Mouse (Mus musculus): ENCODE data around the gene Fuca1. TPM values are rescaled to one million over a fixed set of nuclear protein-coding genes. Genes with fewer than 3 reads are reported as not detected.

Fuca1 gene
- total and polyA plus RNA-seq, 2 experiments from 2014 or later: 33.2 to 67.7 TPM

DNA sequence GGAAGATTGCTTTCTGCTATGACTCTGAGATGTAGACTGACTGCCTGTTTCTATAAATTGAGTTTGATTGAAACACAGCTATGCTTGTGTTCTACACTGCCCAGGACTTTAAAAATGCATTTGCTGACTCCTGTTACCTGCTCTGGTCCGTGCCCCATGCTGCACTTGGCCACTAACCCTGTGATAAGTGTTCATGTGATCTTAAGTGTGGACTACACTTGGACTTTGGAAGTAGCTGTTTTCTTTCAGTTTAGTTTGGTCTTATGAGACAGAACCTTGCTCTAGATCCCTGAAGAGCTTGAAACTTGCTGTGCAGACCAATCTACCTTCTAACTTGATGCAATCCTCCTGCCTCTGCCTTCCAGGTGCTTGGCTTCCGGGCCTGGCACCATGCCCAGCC lies 3.9 kb downstream of the Fuca1 start:
- 89% methylated on average over 2 of the region's 2 CpGs for WGBS
- no peaks in the 10 kb centered on the region for H3K9me3 ChIP-seq (ENCODE audit: low read length)
- no peaks in the 10 kb centered on the region; the same call in 1 of the 2 replicates for H3K36me3 ChIP-seq (ENCODE audit: insufficient read depth)
- no peak overlapping the region for H3K4me2 ChIP-seq (ENCODE audit: low read depth)
- H3K4me1 ChIP-seq (ENCODE audit: insufficient read depth): peaks cover 7% of the 10 kb centered on the region; the same call in 1 of the 2 replicates
- DNase-seq (no peak), ATAC-seq (no peak)
- no peak for TF ChIP-seq CTCF (IDR thresholded peaks at IDR 0.05; ENCODE audit: low read depth)
- no peak overlapping the region for H3K9ac ChIP-seq
- no peak overlapping the region for H3K27ac ChIP-seq (ENCODE audit: low read depth, low read length)
- no peak overlapping the region for H3K4me3 ChIP-seq (ENCODE audit: low read depth, low read length)
- no peaks in the 10 kb centered on the region for H3K27me3 ChIP-seq (ENCODE audit: insufficient read depth, low read length)

DNA sequence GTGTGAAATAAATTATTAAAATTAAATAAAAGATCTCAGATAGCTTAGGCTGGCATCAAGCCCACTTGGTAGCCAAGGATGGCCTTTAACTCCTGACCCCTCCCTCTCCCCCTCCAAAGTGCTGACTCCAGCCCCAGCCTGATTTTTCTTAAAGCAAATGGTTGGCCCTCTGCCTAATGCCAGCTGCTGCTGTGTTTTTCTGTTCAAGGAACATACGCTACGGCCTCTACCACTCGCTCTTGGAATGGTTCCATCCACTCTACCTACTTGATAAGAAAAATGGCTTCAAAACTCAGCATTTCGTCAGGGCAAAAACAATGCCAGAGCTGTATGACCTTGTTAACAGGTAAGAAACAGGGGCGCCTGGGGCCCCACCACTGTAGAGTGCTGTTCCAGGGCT lies 4.8 kb downstream of the Fuca1 start:
- 78% methylated on average over 5 of the region's 5 CpGs for whole genome bisulfite sequencing
- no peak overlapping the region for H3K27ac ChIP-seq (ENCODE audit: low read depth, low read length)

GRCm38 (mm10) chr4:135926195-135926808 lies 5.8 kb downstream of the Fuca1 start:
- H3K4me2 ChIP-seq (ENCODE audit: low read depth): no peak overlapping the region
- no peak for TF ChIP-seq CTCF (IDR thresholded peaks at IDR 0.05; ENCODE audit: low read depth)
- no peak overlapping the region for H3K4me3 ChIP-seq (ENCODE audit: low read depth, low read length)
- H3K9me3 ChIP-seq (ENCODE audit: low read length): no peaks in the 10 kb centered on the region
- no peak overlapping the region for H3K27ac ChIP-seq (ENCODE audit: low read depth, low read length)
- no peak for ATAC-seq
- no peak for DNase-seq
- 91% methylated on average over 10 of the region's 10 CpGs for WGBS
- H3K4me1 ChIP-seq (ENCODE audit: insufficient read depth): peaks cover 6% of the 10 kb centered on the region; the same call in 1 of the 2 replicates
- no peaks in the 10 kb centered on the region for H3K27me3 ChIP-seq (ENCODE audit: insufficient read depth, low read length)
- H3K36me3 ChIP-seq (ENCODE audit: insufficient read depth): peaks cover 5% of the 10 kb centered on the region
- no peak overlapping the region for H3K9ac ChIP-seq

More for the DNA sequence above, 4.8 kb downstream of the Fuca1 start:
- Histone ChIP-seq H3K4me2 (ENCODE audit: low read depth) (no peak overlapping the region), H3K36me3 (ENCODE audit: insufficient read depth) (peaks cover 3% of the 10 kb centered on the region), H3K27me3 (ENCODE audit: insufficient read depth, low read length) (no peaks in the 10 kb centered on the region), H3K9ac (no peak overlapping the region), H3K9me3 (ENCODE audit: low read length) (no peaks in the 10 kb centered on the region), H3K4me1 (ENCODE audit: insufficient read depth) (peaks cover 7% of the 10 kb centered on the region; the same call in 1 of the 2 replicates), H3K4me3 (ENCODE audit: low read depth, low read length) (no peak overlapping the region)
- DNase-seq (no peak), ATAC-seq (no peak)
- no peak for TF ChIP-seq CTCF (IDR thresholded peaks at IDR 0.05; ENCODE audit: low read depth)

- WGBS: 98% methylated on average over 3 of the region's 3 CpGs
- Histone ChIP-seq H3K4me3 (ENCODE audit: low read depth, low read length) (no peak overlapping the region), H3K9me3 (ENCODE audit: low read length) (no peaks in the 10 kb centered on the region), H3K27ac (ENCODE audit: low read depth, low read length) (no peak overlapping the region), H3K4me1 (ENCODE audit: insufficient read depth) (peaks cover under 1% of the 10 kb centered on the region; the same call in 1 of the 2 replicates), H3K4me2 (ENCODE audit: low read depth) (no peak overlapping the region), H3K9ac (no peak overlapping the region), H3K27me3 (ENCODE audit: insufficient read depth, low read length) (no peaks in the 10 kb centered on the region), H3K36me3 (ENCODE audit: insufficient read depth) (peaks cover 7% of the 10 kb centered on the region)
- DNase-seq (no peak), ATAC-seq (no peak)
- TF ChIP-seq CTCF (IDR thresholded peaks at IDR 0.05; ENCODE audit: low read depth): no peak
Observed at GRCm38 (mm10) chr4:135926861-135927260, 6.3 kb downstream of the Fuca1 start.

DNA sequence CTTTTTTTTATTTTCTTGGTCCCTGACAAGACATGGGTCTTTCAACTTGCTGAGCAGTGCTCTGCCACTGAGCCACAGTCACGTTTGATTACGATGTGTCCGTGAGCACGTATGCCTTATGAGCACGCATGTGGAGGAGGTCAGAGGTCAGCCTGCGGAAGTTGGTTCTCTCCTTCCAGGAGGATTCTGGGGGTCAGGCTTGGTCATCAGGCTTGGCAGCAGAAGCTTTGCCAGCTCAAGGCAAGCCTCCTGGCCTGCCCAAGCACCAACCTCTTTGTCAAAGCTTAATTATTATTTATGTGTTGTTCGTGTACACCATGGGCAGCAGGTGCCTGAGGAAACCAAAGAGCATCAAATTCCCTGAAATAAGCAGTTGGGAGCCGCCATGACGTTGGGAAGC lies 7.8 kb downstream of the Fuca1 start:
- no peak overlapping the region for H3K4me2 ChIP-seq (ENCODE audit: low read depth)
- H3K4me1 ChIP-seq (ENCODE audit: insufficient read depth): no peaks in the 10 kb centered on the region
- H3K27ac ChIP-seq (ENCODE audit: low read depth, low read length): no peak overlapping the region
- WGBS: 82% methylated on average over 9 of the region's 9 CpGs
- no peaks in the 10 kb centered on the region for H3K27me3 ChIP-seq (ENCODE audit: insufficient read depth, low read length)
- no peaks in the 10 kb centered on the region for H3K9me3 ChIP-seq (ENCODE audit: low read length)
- TF ChIP-seq CTCF (IDR thresholded peaks at IDR 0.05; ENCODE audit: low read depth): no peak
- H3K9ac ChIP-seq: no peak overlapping the region
- no peak overlapping the region for H3K4me3 ChIP-seq (ENCODE audit: low read depth, low read length)
- ATAC-seq (no peak), DNase-seq (no peak)
- peaks cover 17% of the 10 kb centered on the region for H3K36me3 ChIP-seq (ENCODE audit: insufficient read depth)

DNA sequence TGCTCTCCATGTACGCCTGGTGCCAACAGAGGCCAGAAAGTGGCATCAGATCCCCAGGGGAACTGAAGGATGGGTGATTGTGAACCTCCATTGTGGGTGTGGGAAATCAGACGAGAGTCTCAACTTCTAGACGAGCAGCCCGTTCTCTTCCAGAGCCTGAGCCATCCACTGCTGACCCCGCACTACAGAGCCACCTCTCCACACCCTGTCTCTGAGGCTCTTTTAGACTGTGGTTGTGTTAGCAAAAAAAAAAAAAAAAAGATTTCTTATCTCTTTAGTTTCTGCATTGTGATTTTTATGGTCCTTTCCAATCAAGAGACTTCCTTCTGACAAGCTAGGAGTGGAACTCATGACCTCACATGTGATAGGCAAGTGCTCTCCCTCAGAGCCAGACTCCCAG lies 8.9 kb downstream of the Fuca1 start:
- H3K4me1 ChIP-seq (ENCODE audit: insufficient read depth): no peaks in the 10 kb centered on the region
- H3K4me2 ChIP-seq (ENCODE audit: low read depth): no peak overlapping the region
- 90% methylated on average over 5 of the region's 5 CpGs for WGBS
- H3K27me3 ChIP-seq (ENCODE audit: insufficient read depth, low read length): no peaks in the 10 kb centered on the region
- TF ChIP-seq CTCF (IDR thresholded peaks at IDR 0.05; ENCODE audit: low read depth): no peak
- H3K4me3 ChIP-seq (ENCODE audit: low read depth, low read length): no peak overlapping the region
- no peak overlapping the region for H3K27ac ChIP-seq (ENCODE audit: low read depth, low read length)
- ATAC-seq (no peak), DNase-seq (no peak)
- peaks cover 26% of the 10 kb centered on the region for H3K36me3 ChIP-seq (ENCODE audit: insufficient read depth)
- H3K9ac ChIP-seq: no peak overlapping the region
- H3K9me3 ChIP-seq (ENCODE audit: low read length): no peaks in the 10 kb centered on the region

DNA sequence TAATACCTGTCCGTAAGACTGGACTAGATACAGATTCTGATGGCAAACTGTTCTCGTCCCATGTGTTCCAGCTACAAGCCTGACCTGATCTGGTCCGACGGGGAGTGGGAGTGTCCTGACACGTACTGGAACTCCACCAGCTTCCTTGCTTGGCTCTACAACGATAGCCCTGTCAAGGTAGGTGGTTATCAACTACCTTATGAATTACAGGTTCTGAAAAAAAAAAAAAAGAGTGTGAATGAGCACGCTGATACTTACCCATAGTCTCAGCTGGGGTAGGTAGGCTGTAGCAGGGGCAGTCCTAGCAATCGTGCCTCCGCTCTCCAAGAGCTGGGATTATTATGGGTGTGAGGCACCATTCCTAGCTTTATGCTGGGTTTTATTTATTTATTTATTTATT lies 9.3 kb downstream of the Fuca1 start:
- DNase-seq (no peak), ATAC-seq (no peak)
- 91% methylated on average over 9 of the region's 9 CpGs for WGBS
- no peak overlapping the region for H3K27ac ChIP-seq (ENCODE audit: low read depth, low read length)
- no peak overlapping the region for H3K4me3 ChIP-seq (ENCODE audit: low read depth, low read length)
- no peaks in the 10 kb centered on the region for H3K9me3 ChIP-seq (ENCODE audit: low read length)
- H3K36me3 ChIP-seq (ENCODE audit: insufficient read depth): peaks cover 30% of the 10 kb centered on the region
- H3K4me2 ChIP-seq (ENCODE audit: low read depth): no peak overlapping the region
- no peak for TF ChIP-seq CTCF (IDR thresholded peaks at IDR 0.05; ENCODE audit: low read depth)
- no peaks in the 10 kb centered on the region for H3K4me1 ChIP-seq (ENCODE audit: insufficient read depth)
- H3K9ac ChIP-seq: no peak overlapping the region
- no peaks in the 10 kb centered on the region for H3K27me3 ChIP-seq (ENCODE audit: insufficient read depth, low read length)
